Mouse (Mus musculus) left cerebral cortex, postnatal 25 days (tissue): ENCODE results near the gene 4933417A18Rik. TPM values are rescaled to one million over a fixed set of nuclear protein-coding genes. Genes with fewer than 3 reads are reported as not detected.
A peak's percentile ranks its signal among the peaks of the same experiment; 100 is the strongest.
"Not testable (repeated sequence)": the region's sequence is repeated elsewhere in the genome, so short reads cannot be mapped to it uniquely, and the experiment has no call there.

Experiments
- DNase-seq, 2 experiments: peaks; one replicate each; pipeline ENCODE4 v3.0.0; 2022; ENCODE audit warnings: low spot score in 2 of 2, mixed read lengths in 1 of 2
- intact Hi-C: fragments of 180-260 bp; cut with DNase I; formaldehyde crosslinking; loops from one replicate; pipeline ENCODE4 v1.15.1; 2025
- total RNA-seq, 2 experiments: library from RNA; stranded (reverse); gene quantifications; 2 replicates each; pipeline ENCODE4 v1.2.3; 2021

Gene 4933417A18Rik
- total RNA-seq, 2 experiments from 2014 or later = not detected

DNA sequence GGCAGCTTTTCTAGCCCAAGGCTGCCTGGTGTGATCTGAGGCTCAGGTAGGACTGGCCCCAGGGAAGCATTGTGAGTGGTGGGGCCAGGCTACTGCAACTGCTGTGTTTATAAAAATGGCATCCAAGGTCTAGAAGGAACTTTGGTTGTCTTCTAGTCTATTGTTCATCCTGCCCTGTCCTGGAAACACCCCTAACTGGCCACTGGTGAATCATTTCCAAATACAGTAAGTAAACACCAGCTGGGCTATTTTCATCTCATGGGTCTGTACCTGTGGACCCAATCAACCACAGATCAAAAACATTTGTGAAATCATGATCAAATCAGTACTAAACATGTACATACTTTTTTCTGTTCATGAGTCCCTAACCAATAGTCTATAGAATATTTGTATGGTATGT is 48.2 kb downstream of the 4933417A18Rik start:
- DNase-seq = not testable (repeated sequence)
- intact Hi-C loops = loop anchor here (5.0 kb wide), 2 partner anchors 70 to 330 kb away; no protein-coding TSS in a partner anchor

DNA sequence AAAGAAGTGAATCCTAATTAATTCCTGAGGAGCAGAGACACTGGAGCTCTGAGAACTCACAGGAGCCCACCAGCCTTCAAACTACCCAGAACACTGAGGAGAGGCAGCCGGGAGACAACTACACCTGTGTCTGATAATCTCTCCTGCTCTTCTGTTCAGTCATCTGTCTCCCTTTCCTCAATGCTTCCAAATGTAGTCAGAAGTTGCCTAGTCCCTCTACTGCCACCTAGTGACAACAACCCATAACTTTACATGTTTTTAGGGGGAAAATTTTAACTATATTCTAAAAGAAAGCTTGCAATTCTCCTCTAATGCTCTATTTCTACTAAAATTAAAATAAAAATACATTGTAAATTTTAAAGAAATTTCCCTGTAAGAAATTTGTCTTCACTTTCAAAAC is 48.9 kb downstream of the 4933417A18Rik start:
- DNase-seq = no peak
- intact Hi-C loops = loop anchor here (5.0 kb wide), 2 partner anchors 71 to 331 kb away; no protein-coding TSS in a partner anchor

DNA sequence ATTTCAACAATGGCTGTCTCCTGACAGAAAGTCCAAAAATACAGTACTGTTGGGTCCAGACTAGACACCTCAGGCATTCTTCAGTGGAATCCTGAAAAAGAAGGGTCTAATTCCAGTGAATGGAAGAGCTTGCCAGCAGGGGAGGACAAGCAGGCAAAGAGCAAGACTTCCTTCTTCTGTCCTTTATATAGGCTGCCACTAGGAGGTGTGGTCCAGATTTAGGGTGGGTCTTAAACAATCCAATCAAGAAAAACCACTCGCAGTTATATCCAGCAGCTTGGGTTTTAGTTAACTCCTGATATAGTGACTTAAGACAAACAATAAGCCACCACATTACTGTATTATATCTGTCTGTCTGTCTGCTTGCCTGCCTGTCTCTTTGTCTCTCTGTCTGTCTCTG is 49.6 kb downstream of the 4933417A18Rik start:
- DNase-seq = no peak
- intact Hi-C loops = loop anchor here (5.0 kb wide), 2 partner anchors 71 to 331 kb away; no protein-coding TSS in a partner anchor

DNA sequence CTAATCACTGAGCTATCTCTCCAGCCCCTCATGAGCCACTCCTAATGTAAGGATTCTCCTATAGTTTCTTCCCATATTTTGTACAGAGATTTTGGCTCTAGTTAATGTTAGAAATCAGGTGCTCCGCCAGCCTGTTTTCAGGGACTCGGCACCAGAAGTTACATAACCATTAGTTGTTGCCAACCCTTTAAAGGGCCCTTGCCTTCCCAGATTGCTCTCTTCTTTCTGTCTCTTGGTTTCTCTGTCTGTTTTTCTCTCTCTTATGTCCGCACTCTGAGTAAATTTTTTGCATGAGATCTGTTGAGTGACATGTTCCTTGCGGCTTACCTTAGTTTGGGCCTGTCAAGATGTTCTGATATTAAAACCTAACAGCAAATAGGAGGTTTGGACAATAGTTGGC is 51.9 kb downstream of the 4933417A18Rik start:
- no peak for DNase-seq
- intact Hi-C loops = no loop called here

DNA sequence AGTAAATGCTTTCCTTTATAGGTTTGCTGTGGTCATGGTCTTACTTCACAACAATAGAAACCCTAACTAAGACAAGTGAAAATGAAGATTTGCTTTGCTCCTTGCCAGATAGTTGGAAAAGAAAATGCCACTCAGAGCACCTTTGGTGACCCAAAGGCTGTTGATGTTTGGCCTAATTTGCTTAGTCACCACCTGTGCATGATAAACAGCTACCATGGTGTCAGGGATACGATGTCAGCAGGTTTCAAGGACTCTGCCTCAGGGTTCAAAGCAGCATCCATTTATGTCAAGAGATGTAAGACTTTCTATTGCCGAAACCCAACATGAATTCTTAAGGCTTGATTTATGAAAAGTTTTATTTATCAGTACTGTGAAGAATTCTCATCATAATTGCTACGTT is 53.2 kb downstream of the 4933417A18Rik start:
- DNase-seq = no peak
- intact Hi-C loops = no loop called here

DNA sequence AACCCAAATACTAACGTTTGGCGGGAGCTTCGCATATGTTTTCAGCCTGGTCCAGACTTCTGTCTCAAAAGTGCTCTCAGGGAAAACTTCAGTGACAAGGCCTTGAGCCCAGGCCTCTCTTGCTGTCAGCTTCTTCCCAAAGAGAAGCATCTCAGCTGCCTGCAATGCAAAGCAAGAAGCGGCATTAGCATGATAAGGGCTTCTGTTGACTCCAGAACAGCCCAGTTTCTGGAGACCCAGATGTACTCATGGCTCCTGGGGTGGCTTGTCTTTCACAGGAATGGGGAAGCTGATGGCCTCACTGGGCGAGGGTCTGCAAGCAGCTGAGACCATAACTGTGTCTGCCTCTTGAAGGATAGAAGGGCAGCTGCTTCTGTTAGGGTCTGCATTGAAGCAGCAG is 54.4 kb downstream of the 4933417A18Rik start:
- DNase-seq, intact Hi-C loops: not testable (repeated sequence)

DNA sequence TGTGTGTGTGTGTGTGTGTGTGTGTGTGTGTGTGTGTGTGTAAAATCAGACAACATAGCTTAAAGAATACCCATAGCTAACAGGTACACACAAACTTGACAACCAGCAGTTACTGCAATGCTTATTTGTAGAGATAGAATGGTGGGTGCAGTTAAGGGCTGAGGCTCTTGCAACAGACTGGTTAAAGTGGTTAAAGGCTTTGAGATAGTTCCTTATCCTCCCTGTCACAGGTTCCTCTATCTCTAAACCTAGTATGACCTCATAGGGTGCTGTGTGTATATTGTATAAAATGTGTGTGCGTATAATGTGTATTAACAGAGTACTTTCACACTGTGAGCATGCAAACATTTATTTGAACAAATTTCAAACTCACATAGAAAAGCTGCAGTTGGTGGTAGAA is 59.3 kb downstream of the 4933417A18Rik start:
- intact Hi-C loops, DNase-seq: not testable (repeated sequence)

DNA sequence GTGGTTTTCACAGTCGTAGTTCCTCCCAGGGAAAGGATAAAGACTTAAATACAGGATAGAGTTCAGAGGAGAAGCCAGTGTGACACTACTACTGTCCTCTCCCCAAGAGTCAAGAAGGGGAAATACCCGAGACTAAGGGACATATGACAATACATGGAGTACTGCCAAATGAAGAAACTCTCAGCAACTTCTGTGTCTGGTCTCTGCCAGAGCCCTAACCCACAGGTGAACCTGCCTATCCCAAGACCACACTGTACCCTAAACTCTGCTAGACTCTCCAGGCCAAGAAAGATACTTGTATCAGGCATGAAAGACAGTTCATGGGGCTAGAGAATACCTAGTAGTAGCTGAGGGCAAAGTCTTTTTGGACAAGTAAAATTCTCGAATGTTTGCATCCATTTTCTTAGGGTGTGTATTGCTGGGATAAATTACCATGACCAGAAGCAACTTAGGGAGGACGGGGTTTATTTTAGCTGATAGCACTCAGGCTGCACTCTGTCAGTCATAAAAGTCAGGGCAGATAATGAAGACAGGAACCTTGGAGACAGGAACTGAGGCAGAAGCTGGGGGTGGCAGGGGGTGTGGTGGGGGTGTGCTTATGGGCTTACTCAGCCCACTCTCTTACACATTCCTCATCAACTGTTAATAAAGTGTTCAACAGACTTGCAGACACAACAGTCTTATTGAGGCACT is 67.5 kb downstream of the 4933417A18Rik start:
- intact Hi-C loops = loop anchor here (5.0 kb wide), 1 partner anchor 114 kb away; the partner anchor contains the start of gene Prpf4b
- no peak for DNase-seq

DNA sequence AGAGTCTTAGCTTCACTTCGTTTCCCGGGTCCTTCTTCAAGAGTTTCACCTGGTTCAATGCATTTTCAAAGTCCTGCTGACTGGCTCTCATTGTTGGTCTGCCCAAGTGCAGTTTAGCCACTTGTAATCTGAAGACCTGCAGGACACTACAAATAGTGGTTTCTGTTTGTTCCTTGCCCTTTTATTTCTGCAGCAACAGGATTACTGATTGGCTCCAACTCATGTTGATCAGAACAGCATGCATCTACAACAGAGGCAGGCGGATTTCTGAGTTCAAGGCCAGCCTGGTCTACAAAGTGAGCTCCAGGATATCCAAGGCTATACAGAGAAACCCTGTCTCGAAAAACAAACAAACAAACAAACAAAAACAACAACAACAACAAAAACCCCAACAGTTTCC is 68.9 kb downstream of the 4933417A18Rik start:
- DNase-seq = no peak
- intact Hi-C loops = loop anchor here (5.0 kb wide), 1 partner anchor 116 kb away; the partner anchor contains the start of gene Prpf4b

DNA sequence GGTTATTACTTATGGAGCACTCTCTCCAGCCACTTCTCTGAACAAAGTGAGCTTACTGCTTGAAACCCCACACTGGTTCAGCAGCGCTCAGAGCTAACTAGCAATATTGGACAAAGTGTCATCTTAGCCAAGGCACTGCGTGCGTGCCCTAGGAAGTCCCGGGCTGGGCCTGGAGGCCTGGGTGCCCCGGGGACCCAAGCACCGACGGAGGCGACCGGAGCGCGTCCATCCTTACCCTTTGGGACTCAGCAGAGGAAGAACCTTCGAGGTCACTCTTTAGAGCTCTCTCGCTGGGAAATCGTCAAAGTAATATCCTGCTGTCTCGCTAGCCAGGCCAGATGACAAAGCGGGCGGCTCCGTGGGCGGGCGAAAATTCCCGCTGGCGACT is 69.4 kb downstream of the 4933417A18Rik start:
- intact Hi-C loops = loop anchor here (5.0 kb wide), 1 partner anchor 116 kb away; the partner anchor contains the start of gene Prpf4b
- DNase-seq = peak in 1 of 2 experiments; percentile 7

DNA sequence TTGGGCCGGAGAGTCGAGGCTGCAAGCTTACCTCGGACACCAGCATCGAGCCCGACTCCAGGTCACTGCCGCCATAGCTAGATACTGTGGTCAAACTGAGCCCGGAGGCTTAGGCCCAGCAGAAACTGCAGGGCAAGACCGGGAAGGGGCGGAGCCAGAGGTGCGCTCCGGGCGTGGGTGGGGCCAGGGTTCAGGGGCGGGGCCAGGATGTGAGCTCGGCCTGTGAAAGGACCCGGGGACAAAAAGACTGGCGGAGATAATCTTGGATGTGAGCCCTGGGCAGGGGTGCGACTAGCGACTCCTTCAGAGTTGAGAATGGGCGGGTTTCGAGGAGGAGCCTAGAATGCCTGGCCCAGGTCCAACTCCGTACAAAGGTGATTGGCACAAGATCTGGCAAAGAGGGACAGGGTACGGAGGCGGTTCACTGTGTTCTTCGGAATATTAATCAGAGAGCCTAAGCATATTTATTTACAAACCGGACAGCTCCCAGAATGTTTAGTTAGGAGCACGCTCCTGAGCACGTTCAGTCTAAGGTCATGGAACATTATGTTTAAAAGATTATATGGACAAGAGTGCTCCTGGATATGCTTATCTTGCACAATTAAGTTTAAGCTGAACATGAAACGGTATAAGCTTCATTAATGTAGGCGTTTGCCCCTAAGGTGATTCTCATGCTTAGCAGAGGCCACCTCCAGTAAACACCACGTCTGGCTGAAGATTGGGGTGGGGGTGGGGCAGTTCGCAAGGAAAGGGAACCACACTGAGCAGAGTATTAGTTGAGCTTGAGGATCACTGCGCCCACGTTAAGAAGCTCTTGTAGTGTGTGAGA is 70.0 kb downstream of the 4933417A18Rik start:
- peak; percentile 75 to 90 for DNase-seq
- intact Hi-C loops = loop anchor here (2.0 to 5.0 kb wide), 2 partner anchors 33 to 117 kb away; partner anchors contain the start of genes Eci2 and Prpf4b

DNA sequence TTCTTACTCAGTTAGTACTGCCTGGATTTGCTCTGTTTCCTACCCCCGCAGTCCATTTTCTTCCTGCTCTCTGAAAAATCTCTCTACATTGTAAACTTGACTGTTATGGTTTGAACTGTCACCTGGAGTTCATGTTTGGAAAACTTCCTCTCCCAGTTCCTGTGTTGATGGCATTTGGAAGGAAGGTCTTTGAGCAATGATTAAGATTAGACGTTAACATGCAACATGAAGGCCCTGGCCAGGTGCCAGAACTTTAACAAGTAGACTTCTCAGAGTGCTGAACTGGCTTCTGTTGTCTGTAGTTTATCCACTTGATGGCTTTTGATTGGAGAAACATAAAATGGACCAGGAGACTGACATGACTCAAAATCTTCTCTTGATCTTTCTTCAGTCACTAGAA is 71.7 kb downstream of the 4933417A18Rik start:
- intact Hi-C loops = loop anchor here (2.0 kb wide), 1 partner anchor 31 kb away; the partner anchor contains the start of gene Eci2
- no peak for DNase-seq

Other genes with a start within 250 kb of the 4933417A18Rik start
- not detected for gene Fam50b, start 189.6 kb upstream of the 4933417A18Rik start, total RNA-seq
- 10 to 100 TPM; 80.3 to 89.6 TPM for gene Prpf4b, start 49.1 kb upstream of the 4933417A18Rik start, total RNA-seq
- gene Fam217a, start 99 bp upstream of the 4933417A18Rik start, total RNA-seq = under 1 TPM; 0.50 to 0.83 TPM
- under 1 TPM in 1 of 2 experiments, not detected in 1; 0.71 TPM for gene Eci3, start 39.4 kb downstream of the 4933417A18Rik start, total RNA-seq
- gene Eci2, start 102.7 kb downstream of the 4933417A18Rik start, total RNA-seq = 10 to 100 TPM; 39.3 to 40.0 TPM